In genomic region chr1:182518143-182518680, GRCm38 (mm10) we compare ENCODE assay signal across 10 mouse cellular contexts. TPM values are rescaled to one million over a fixed set of nuclear protein-coding genes. Genes with fewer than 3 reads are reported as not detected.
DNase-seq lines count a peak whose midpoint lies in the region; ATAC-seq and TF ChIP-seq lines count a peak whose summit lies in the region.
"Had no signal": no experiment of that assay in that cellular context is flagged by ENCODE, and none has a peak within 500 bp of the region (broad histone marks: within the 10 kb centered on the region; RNA-seq: fewer than 3 reads in every experiment).

No protein-coding gene starts in this region.

- TF ChIP-seq EP300 in heart, adult 2 months (IDR thresholded peaks at IDR 0.05; ENCODE audit: insufficient read depth, low read depth, low read length) = no peak
- TF ChIP-seq EP300 in stomach, postnatal 0 days (optimal IDR thresholded peaks at IDR 0.05) = no peak

- H3K27me3 ChIP-seq in heart, adult 2 months (ENCODE audit: control insufficient read depth, insufficient read depth, low read length) = no peaks in the 10 kb centered on the region
- no peaks in the 10 kb centered on the region for H3K27me3 ChIP-seq in lung, embryonic 14.5 days (ENCODE audit: insufficient read depth, low read length)
- H3K27me3 ChIP-seq in embryonic facial prominence, embryonic 15.5 days = no peaks in the 10 kb centered on the region
- no peaks in the 10 kb centered on the region for H3K27me3 ChIP-seq in stomach, postnatal 0 days (ENCODE audit: control insufficient read depth, insufficient read depth, low read length)

- 75% methylated on average over 10 of the region's 10 CpGs for WGBS in heart, adult 2 months
- 70% methylated on average over 10 of the region's 10 CpGs for WGBS in lung, embryonic 14.5 days
- WGBS in embryonic facial prominence, embryonic 15.5 days = 60% methylated on average over 10 of the region's 10 CpGs
- 75% methylated on average over 10 of the region's 10 CpGs for whole genome bisulfite sequencing in stomach, postnatal 0 days

- no peaks in the 10 kb centered on the region for H3K9me3 ChIP-seq in lung, embryonic 14.5 days (ENCODE audit: low read depth, low read length)
- H3K9me3 ChIP-seq in embryonic facial prominence, embryonic 15.5 days (replicated peaks) = no peaks in the 10 kb centered on the region
- no peaks in the 10 kb centered on the region for H3K9me3 ChIP-seq in stomach, postnatal 0 days (ENCODE audit: control insufficient read depth, low read length)

- peak overlapping the region; percentile 81 for H3K4me2 ChIP-seq in lung, embryonic 14.5 days
- no peak overlapping the region; the same call in 1 of the 2 replicates for H3K4me2 ChIP-seq in embryonic facial prominence, embryonic 15.5 days (replicated peaks)
- 0 out of 2 replicates have a peak overlapping the region, but pooled peaks have one; percentile 90 for H3K4me2 ChIP-seq in stomach, postnatal 0 days (replicated peaks; ENCODE audit: low read depth)

- peaks cover 6% of the 10 kb centered on the region for H3K36me3 ChIP-seq in heart, adult 2 months (ENCODE audit: control insufficient read depth, insufficient read depth, low read length)
- H3K36me3 ChIP-seq in lung, embryonic 14.5 days (ENCODE audit: insufficient read depth) = peaks cover 12% of the 10 kb centered on the region; the same call in 1 of the 2 replicates
- 0 out of 2 replicates have a peak, but pooled peaks cover 7% of the 10 kb centered on the region for H3K36me3 ChIP-seq in embryonic facial prominence, embryonic 15.5 days
- H3K36me3 ChIP-seq in stomach, postnatal 0 days (ENCODE audit: control insufficient read depth, insufficient read depth, low read length) = 0 out of 2 replicates have a peak, but pooled peaks cover 2% of the 10 kb centered on the region
- H3K36me3 ChIP-seq: G1E had no signal

- DNase-seq in heart, adult 2 months = peak in 1 of 2 experiments; percentile 22
- DNase-seq in heart, adult 9 months (ENCODE audit: low spot score in 2 of 2) = no peak
- no peak for DNase-seq in lung, embryonic 14.5 days
- DNase-seq in lung, postnatal 10 days = no peak
- no peak for DNase-seq in stomach, postnatal 0 days (ENCODE audit: low spot score)
- no peak for DNase-seq in retina, embryonic 14.5 days (ENCODE audit: low spot score)
- DNase-seq in adrenal gland, adult (ENCODE audit: inconsistent age in 2 of 2, low spot score in 1 of 2) = no peak

- TF ChIP-seq CTCF in heart, adult 2 months (IDR thresholded peaks at IDR 0.05) = no peak
- no peak for TF ChIP-seq CTCF in lung, embryonic 14.5 days (IDR thresholded peaks at IDR 0.05; ENCODE audit: low read depth)
- no peak for TF ChIP-seq CTCF in stomach, postnatal 0 days (IDR thresholded peaks at IDR 0.05; ENCODE audit: low read depth)

- no peak for TF ChIP-seq POLR2A in heart, adult 2 months (IDR thresholded peaks at IDR 0.05; ENCODE audit: insufficient read depth, low read depth, low read length)

- no peak overlapping the region for H3K9ac ChIP-seq in heart, adult 2 months (ENCODE audit: low read depth, low read length)
- no peak overlapping the region for H3K9ac ChIP-seq in lung, embryonic 14.5 days
- H3K9ac ChIP-seq in embryonic facial prominence, embryonic 15.5 days = no peak overlapping the region
- peak overlapping the region; percentile 97; the same call in 1 of the 2 replicates for H3K9ac ChIP-seq in stomach, postnatal 0 days (ENCODE audit: low read length)

- H3K4me3 ChIP-seq in heart, adult 2 months = no peak overlapping the region
- H3K4me3 ChIP-seq in lung, embryonic 14.5 days (ENCODE audit: low read depth, low read length) = no peak overlapping the region
- peak overlapping the region; percentile 81 for H3K4me3 ChIP-seq in embryonic facial prominence, embryonic 15.5 days (replicated peaks)
- no peak overlapping the region for H3K4me3 ChIP-seq in stomach, postnatal 0 days (ENCODE audit: low read depth, low read length)

- no peak for ATAC-seq in lung, embryonic 14.5 days (ENCODE audit: insufficient read depth)
- no peak for ATAC-seq in embryonic facial prominence, embryonic 15.5 days (ENCODE audit: insufficient number of reproducible peaks, low FRiP score, low TSS enrichment, low read depth)
- ATAC-seq in stomach, postnatal 0 days (ENCODE audit: low FRiP score, low TSS enrichment) = no peak

- H3K4me1 ChIP-seq in heart, adult 2 months (ENCODE audit: control insufficient read depth, insufficient read depth, low read length) = peaks cover 24% of the 10 kb centered on the region
- H3K4me1 ChIP-seq in lung, embryonic 14.5 days (ENCODE audit: insufficient read depth) = peaks cover 18% of the 10 kb centered on the region
- peaks cover 62% of the 10 kb centered on the region for H3K4me1 ChIP-seq in embryonic facial prominence, embryonic 15.5 days
- H3K4me1 ChIP-seq in stomach, postnatal 0 days (replicated peaks; ENCODE audit: control insufficient read depth, insufficient read depth) = peaks cover 19% of the 10 kb centered on the region; the same call in 1 of the 2 replicates

- intact Hi-C loops in heart, adult 2 months (cut with DNase I) = no loop called here

- H3K27ac ChIP-seq in heart, adult 2 months = peak overlapping the region; percentile 96
- no peak overlapping the region for H3K27ac ChIP-seq in lung, embryonic 14.5 days (ENCODE audit: low read depth)
- no peak overlapping the region for H3K27ac ChIP-seq in embryonic facial prominence, embryonic 15.5 days (replicated peaks)
- peak overlapping the region; percentile 65 for H3K27ac ChIP-seq in stomach, postnatal 0 days (replicated peaks)

- H3K79me2 ChIP-seq in heart, adult 2 months (replicated peaks; ENCODE audit: control insufficient read depth, insufficient read depth, low read length) = peaks cover 1% of the 10 kb centered on the region; the same call in 1 of the 2 replicates

RNA-seq across cellular contexts. Expression of gene Capn2, which starts 0.8 kb away (rescaled TPM):
- 10 to 100 TPM; 63.9 to 65.3 TPM for total RNA-seq in heart, adult 2 months (2021)
- 28.0 and 46.2 TPM in 2 replicates for polyA plus RNA-seq in heart, adult 2 months (2012; rRNA removed)
- 116 and 117 TPM in 2 replicates for polyA plus RNA-seq in lung, embryonic 14.5 days (2014; fragmentation: Nextera tagmentation; extraction: Ambion mirVana)
- polyA plus RNA-seq in embryonic facial prominence, embryonic 15.5 days (2015; fragmentation: Nextera tagmentation; extraction: Ambion mirVana) = 132 and 134 TPM in 2 replicates
- 54.4 and 55.6 TPM in 2 replicates for polyA plus RNA-seq in stomach, postnatal 0 days (2015; fragmentation: Nextera tagmentation; extraction: Ambion mirVana)
- polyA plus RNA-seq: G1E had no signal

RNA-seq across cellular contexts. Expression of gene Capn8, which starts 46.6 kb away (rescaled TPM):
- not detected for total RNA-seq in heart, adult 2 months (2021)
- not detected in 2 replicates for polyA plus RNA-seq in heart, adult 2 months (2012; rRNA removed)
- polyA plus RNA-seq in lung, embryonic 14.5 days (2014; fragmentation: Nextera tagmentation; extraction: Ambion mirVana) = not detected in 2 replicates
- 0.71 and 0.77 TPM in 2 replicates for polyA plus RNA-seq in embryonic facial prominence, embryonic 15.5 days (2015; fragmentation: Nextera tagmentation; extraction: Ambion mirVana)
- polyA plus RNA-seq in stomach, postnatal 0 days (2015; fragmentation: Nextera tagmentation; extraction: Ambion mirVana) = 10.1 and 12.8 TPM in 2 replicates
- total RNA-seq: G1E; left cerebral cortex, postnatal 10 days had no signal
- polyA plus RNA-seq: G1E had no signal

Comparison
In these comparisons a context has a peak if more than half of its experiments do, and no peak if none do; other contexts are left out.
1. H3K27ac ChIP-seq: peak in heart, adult 2 months (single experiment) and stomach, postnatal 0 days (single experiment); none in lung, embryonic 14.5 days (single experiment) and embryonic facial prominence, embryonic 15.5 days (single experiment).